Mouse (Mus musculus) forebrain, embryonic 16.5 days (tissue): ENCODE measurements at regions not wholly inside any gene's neighbourhood (a gene's known extent, or its start where the extent isn't known, plus 50 kb on each side); places are given as distances from the start of the nearest gene placed in this dataset.

Source experiments
- ATAC-seq: fragments of 200-750 bp; cut with Nextera tagmentation; 2 replicates; pipeline ENCODE4 v1.8.0; 2017; ENCODE audit warnings: mild to moderate bottlenecking, moderate library complexity
- H3K27ac ChIP-seq: fragments of 300-500 bp; sonication (generic); 2 replicates; pipeline ENCODE4 v1.5.1; 2014; ENCODE audit warnings: low read length, control low read depth
- H3K27me3 ChIP-seq: fragments of 300-500 bp; sonication (generic); replicated peaks from 2 replicates; pipeline ENCODE4 v1.6.1; 2014; ENCODE audit warnings: low read length; ENCODE audit not compliant: control insufficient read depth, insufficient read depth
- H3K36me3 ChIP-seq: fragments of 300-500 bp; sonication (generic); 2 replicates; pipeline ENCODE4 v1.6.1; 2014; ENCODE audit not compliant: control insufficient read depth, insufficient read depth
- H3K4me1 ChIP-seq: fragments of 300-500 bp; sonication (generic); replicated peaks from 2 replicates; pipeline ENCODE4 v1.6.1; 2014; ENCODE audit warnings: low read length; ENCODE audit not compliant: control insufficient read depth, insufficient read depth
- H3K4me2 ChIP-seq: fragments of 300-500 bp; sonication (generic); 2 replicates; pipeline ENCODE4 v1.6.1; 2014; ENCODE audit warnings: mild to moderate bottlenecking, low read length, control low read depth
- H3K4me3 ChIP-seq: fragments of 300-500 bp; sonication (generic); replicated peaks from 2 replicates; pipeline ENCODE4 v1.5.1; 2014; ENCODE audit warnings: mild to moderate bottlenecking, low read length, control low read depth
- H3K9ac ChIP-seq: fragments of 300-500 bp; sonication (generic); replicated peaks from 2 replicates; pipeline ENCODE4 v1.6.1; 2014; ENCODE audit warnings: low read depth, low read length, control low read depth
- H3K9me3 ChIP-seq: fragments of 300-500 bp; sonication (generic); 2 replicates; pipeline ENCODE4 v1.6.1; 2016; ENCODE audit warnings: low read length; ENCODE audit not compliant: control insufficient read depth
- WGBS: fragments of 180-500 bp; shearing (Covaris S2); extraction: QIAGEN DNeasy Blood & Tissue Kit; methylation state at CpG from one replicate; pipeline ENCODE4 v1.1.7; 2014; 5-methylcytosine and 5-hydroxymethylcytosine counted together

DNA sequence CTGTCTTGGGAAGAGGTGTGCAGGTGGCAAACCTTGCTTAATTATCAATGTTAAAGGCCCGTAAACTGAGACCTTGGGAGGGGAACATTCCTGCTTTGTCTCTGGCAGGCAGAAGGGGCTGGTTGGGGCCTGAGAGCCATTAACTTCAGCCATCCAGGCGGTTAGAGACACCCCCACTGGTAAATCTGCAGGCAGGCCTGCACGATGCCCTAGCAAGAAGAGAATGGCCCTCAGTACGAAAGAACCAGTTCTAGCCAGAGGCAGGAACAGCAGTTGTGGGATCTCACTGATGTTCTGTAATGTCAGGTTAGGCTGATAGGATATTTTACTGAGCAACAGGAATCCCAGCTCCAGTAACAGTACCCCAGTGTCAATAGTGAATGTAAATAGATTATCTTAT lies 70.5 kb downstream of the Apip start:
- H3K36me3 ChIP-seq, result no peaks in the 10 kb centered on the region
- no peaks in the 10 kb centered on the region for H3K27me3 ChIP-seq
- H3K27ac ChIP-seq, result no peak overlapping the region
- no peaks in the 10 kb centered on the region for H3K4me1 ChIP-seq
- no peak overlapping the region for H3K4me2 ChIP-seq
- WGBS, result 70% methylated on average over 4 of the region's 4 CpGs
- no peak for ATAC-seq
- H3K9me3 ChIP-seq, result no peaks in the 10 kb centered on the region
- H3K9ac ChIP-seq, result no peak overlapping the region
- no peak overlapping the region for H3K4me3 ChIP-seq

DNA sequence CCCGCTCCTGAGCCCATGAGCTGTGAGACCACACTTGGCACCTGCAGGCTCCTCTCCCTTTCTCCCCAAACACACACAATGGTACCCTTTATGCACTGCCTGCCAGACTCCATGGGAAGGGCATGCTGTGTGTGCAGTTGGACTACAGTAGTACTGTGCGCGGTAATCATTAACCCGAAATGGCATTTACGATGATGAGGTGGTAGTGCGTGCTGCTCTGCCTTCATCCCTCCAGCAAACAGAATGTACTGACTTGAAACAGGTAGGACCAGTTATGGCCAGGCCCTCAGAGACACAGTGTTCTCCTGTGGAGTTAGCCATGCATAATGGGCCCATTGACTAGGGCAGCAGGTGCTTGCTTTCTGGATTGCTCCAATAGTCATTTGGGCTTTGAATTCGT lies 70.9 kb downstream of the Apip start:
- H3K27me3 ChIP-seq, result no peaks in the 10 kb centered on the region
- no peaks in the 10 kb centered on the region for H3K36me3 ChIP-seq
- no peak for ATAC-seq
- no peak overlapping the region for H3K4me3 ChIP-seq
- no peak overlapping the region for H3K27ac ChIP-seq
- H3K4me1 ChIP-seq, result no peaks in the 10 kb centered on the region
- H3K9me3 ChIP-seq, result no peaks in the 10 kb centered on the region
- no peak overlapping the region for H3K4me2 ChIP-seq
- no peak overlapping the region for H3K9ac ChIP-seq
- 88% methylated on average over 7 of the region's 7 CpGs for whole genome bisulfite sequencing

DNA sequence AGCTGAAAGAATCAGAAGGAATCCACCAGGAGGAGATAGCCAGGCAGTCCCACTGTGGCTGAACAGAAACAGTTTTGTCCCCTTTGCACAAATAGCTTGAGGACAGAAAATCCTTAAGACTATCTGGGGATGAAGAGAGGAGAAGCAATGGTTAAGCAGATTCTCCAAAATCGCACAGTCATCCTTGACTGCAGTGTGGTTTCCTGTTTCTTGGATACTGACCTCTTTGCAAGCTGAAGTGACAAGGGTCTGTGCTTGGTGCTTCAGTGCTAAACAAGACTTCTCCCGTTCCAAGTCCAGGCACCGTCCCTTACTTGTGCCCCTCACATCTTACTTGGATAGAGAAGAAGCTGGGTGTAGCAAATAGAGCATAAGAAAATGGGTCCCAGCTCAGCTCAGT lies 71.6 kb downstream of the Apip start:
- Histone ChIP-seq H3K27me3 (no peaks in the 10 kb centered on the region), H3K9ac (no peak overlapping the region), H3K36me3 (no peaks in the 10 kb centered on the region), H3K4me2 (no peak overlapping the region), H3K27ac (no peak overlapping the region), H3K9me3 (no peaks in the 10 kb centered on the region), H3K4me1 (no peaks in the 10 kb centered on the region), H3K4me3 (no peak overlapping the region)
- 87% methylated on average over 3 of the region's 3 CpGs for WGBS
- ATAC-seq, result no peak

DNA sequence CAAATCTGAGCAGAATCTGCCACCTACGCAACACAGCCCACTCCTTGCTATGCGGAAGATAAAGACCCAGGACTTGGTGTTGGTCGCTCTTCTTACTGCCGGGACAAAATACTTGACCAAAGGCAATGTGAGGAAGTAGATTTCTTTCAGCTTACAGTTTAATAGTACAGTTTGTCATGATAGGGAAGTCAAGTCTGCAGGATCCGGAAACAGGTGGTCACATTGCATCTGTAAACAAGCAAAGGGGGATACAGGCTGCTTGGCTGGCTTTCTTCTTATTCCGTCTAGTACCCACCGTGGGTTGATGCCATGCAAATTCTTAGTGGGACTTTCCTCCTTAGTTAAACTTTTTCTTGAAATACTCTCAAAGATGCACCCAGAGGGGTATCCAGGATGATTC lies 72.7 kb downstream of the Apip start:
- no peak for ATAC-seq
- H3K9me3 ChIP-seq, result no peaks in the 10 kb centered on the region
- H3K27ac ChIP-seq, result no peak overlapping the region
- no peaks in the 10 kb centered on the region for H3K36me3 ChIP-seq
- 94% methylated on average over 7 of the region's 7 CpGs for WGBS
- H3K9ac ChIP-seq, result no peak overlapping the region
- H3K4me2 ChIP-seq, result no peak overlapping the region
- H3K4me3 ChIP-seq, result no peak overlapping the region
- no peaks in the 10 kb centered on the region for H3K27me3 ChIP-seq
- H3K4me1 ChIP-seq, result no peaks in the 10 kb centered on the region

DNA sequence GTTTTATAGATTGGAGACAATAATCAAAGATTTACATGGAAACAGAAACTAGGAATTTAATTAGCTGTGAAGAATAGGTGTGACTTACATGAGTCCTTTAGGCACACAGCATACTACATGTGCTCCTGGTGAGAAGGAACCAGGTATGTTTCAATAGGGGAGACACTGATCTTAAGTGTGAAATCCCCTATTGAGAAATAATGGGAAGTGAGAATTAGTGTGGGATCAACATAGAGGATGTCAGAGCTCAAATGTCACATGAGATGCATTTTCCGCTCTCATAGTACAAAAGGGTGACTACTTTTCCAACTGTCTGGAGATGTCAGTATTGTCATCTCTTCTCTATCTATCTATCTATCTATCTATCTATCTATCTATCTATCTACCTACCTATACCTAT lies 79.8 kb downstream of the Apip start:
- H3K36me3 ChIP-seq, result no peaks in the 10 kb centered on the region
- no peak overlapping the region for H3K27ac ChIP-seq
- H3K4me3 ChIP-seq, result no peak overlapping the region
- H3K4me1 ChIP-seq, result no peaks in the 10 kb centered on the region
- 100% methylated on average over 1 of the region's 1 CpGs for WGBS
- no peaks in the 10 kb centered on the region for H3K27me3 ChIP-seq
- H3K9me3 ChIP-seq, result no peaks in the 10 kb centered on the region
- no peak for ATAC-seq
- no peak overlapping the region for H3K4me2 ChIP-seq
- H3K9ac ChIP-seq, result no peak overlapping the region

DNA sequence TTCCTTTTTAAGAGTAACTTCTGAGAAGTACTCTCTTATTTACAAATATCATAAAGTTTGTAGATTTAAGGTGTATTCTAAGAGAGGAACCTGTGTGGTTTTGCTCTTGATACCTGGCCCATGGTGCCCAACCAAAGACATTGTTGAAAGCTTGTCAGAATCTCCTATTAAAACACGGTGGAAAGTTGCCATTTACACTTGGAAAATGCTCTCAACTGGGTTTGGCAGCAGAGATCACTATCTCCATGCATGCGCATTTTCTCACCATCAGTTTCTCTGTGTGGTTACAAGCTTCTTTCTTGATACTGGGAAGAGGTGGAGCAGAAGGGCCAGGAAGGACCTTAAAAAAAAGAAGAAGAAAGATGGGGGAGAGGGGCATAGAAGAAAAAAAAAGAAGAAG lies 94.3 kb downstream of the Apip start:
- no peaks in the 10 kb centered on the region for H3K9me3 ChIP-seq
- H3K4me2 ChIP-seq, result no peak overlapping the region
- no peaks in the 10 kb centered on the region for H3K4me1 ChIP-seq
- H3K4me3 ChIP-seq, result no peak overlapping the region
- H3K27ac ChIP-seq, result no peak overlapping the region
- H3K27me3 ChIP-seq, result no peaks in the 10 kb centered on the region
- H3K9ac ChIP-seq, result no peak overlapping the region
- WGBS, result 67% methylated on average over 2 of the region's 2 CpGs
- H3K36me3 ChIP-seq, result no peaks in the 10 kb centered on the region
- ATAC-seq, result no peak

DNA sequence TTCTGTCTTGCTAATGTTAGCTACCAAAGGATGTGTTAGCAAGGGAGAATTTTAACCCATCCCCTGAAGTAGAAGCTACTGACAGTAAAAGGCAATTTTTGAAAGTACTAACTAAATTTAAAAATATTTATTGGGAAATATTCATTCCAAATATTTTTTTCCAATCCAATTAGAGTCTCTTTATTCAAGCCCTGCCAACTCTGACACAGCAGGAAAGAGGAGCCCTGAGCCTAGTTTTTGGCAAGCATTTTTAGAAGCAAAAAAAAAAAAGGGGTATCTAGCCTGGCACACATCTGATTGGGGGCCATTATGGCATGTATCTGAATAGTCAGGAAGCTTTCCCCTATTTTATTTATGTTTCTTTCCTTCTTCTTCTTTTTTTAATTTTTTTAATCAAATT lies 94.8 kb downstream of the Apip start:
- Histone ChIP-seq H3K9ac (no peak overlapping the region), H3K36me3 (no peaks in the 10 kb centered on the region), H3K4me2 (no peak overlapping the region), H3K27ac (no peak overlapping the region), H3K4me1 (no peaks in the 10 kb centered on the region), H3K27me3 (no peaks in the 10 kb centered on the region), H3K9me3 (no peaks in the 10 kb centered on the region), H3K4me3 (no peak overlapping the region)
- no peak for ATAC-seq

DNA sequence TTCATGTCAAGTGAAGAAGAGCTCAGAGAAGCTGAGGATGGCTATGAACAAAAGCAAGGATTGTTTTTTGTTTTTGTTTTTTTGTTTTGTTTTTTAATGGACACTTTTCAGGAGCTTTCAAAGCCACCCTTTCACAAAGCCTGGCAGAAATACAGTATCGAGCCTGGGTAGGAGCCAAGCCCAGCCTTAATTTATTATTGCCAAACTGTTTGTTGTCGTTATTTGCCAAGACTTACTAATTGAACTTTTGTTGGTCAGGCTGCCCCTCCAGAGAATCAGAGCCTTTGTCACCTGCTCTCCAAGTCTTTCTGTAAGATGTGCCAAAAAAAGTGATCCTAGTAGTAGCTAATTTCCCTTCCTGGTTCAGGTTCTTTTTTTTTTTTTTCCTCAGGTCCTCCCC lies 103.9 kb downstream of the Apip start:
- Histone ChIP-seq H3K27me3 (0 out of 2 replicates have a peak, but pooled peaks cover 2% of the 10 kb centered on the region), H3K4me2 (no peak overlapping the region), H3K4me1 (no peaks in the 10 kb centered on the region), H3K4me3 (no peak overlapping the region), H3K9ac (no peak overlapping the region), H3K27ac (no peak overlapping the region), H3K36me3 (no peaks in the 10 kb centered on the region), H3K9me3 (no peaks in the 10 kb centered on the region)
- WGBS, result 44% methylated on average over 2 of the region's 2 CpGs
- ATAC-seq, result no peak

DNA sequence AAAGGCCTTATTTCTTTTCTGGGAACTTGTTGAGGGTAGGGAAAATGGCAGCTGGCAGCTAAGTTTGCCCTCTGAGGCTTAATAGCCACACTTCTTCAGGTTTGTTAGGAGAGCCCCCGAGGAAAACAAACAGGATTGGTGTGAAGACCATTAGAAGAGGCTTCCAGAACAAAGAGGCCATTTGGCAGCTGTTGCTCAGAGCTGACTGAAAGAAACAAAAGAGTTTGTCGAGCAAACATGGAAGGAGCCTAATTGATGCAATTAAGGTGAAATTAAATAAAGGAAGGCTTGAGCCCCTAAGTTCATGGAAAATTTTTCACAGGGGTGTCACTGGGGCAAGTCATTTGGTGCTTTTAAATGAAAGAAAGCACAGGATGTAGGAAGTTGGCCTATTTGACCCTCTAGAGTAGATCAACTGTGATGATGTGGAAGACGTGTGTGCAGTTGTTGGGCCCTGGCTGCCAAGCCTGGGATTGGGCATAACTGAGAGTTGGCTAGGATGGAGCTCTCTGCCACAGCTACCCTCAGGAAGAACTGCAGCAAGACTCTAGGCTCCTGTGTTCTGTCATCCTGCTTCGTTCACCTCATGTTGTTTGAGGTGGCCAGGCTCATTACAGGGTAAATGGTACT lies 106.9 kb downstream of the Apip start:
- Histone ChIP-seq H3K27me3 (0 out of 2 replicates have a peak, but pooled peaks cover 2% of the 10 kb centered on the region), H3K9me3 (no peaks in the 10 kb centered on the region), H3K4me3 (no peak overlapping the region), H3K27ac (no peak overlapping the region), H3K36me3 (no peaks in the 10 kb centered on the region), H3K4me2 (no peak overlapping the region), H3K9ac (no peak overlapping the region), H3K4me1 (no peaks in the 10 kb centered on the region)
- ATAC-seq, result peak; percentile 43
- WGBS, result 23% methylated on average over 4 of the region's 4 CpGs

DNA sequence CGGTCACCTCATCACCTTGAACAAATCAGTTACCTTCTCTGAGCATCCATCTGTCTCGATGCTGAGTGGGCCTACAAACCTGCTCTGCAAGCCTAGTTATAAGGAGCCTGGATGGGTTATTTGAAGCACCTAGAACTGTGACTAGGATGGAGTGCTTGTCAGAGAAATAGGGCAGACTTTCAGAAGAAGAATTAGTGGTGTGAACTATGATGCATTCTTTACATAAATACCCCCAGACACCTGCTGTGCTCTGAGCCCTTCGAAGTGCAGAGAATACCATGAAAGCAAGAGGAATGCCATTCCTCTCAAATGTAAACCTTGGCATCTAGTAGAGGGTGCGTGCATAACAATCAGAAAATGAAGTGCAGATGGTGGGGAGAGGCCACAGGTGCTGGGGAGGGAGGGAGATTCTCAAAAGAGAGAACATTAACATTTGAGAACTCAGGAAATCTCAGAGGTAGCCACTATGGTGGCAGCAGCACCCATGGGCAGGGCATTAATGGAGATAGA lies 113.3 kb downstream of the Apip start:
- WGBS, result 73% methylated on average over 4 of the region's 4 CpGs
- ATAC-seq, result no peak

More for the DNA sequence above, 113.3 kb downstream of the Apip start:
- Histone ChIP-seq H3K36me3 (no peaks in the 10 kb centered on the region), H3K4me1 (no peaks in the 10 kb centered on the region), H3K27ac (no peak overlapping the region), H3K4me3 (no peak overlapping the region), H3K4me2 (no peak overlapping the region), H3K27me3 (no peaks in the 10 kb centered on the region), H3K9me3 (no peaks in the 10 kb centered on the region), H3K9ac (no peak overlapping the region)
